Mouse (Mus musculus): ENCODE data around the gene Lrp2.

DNA sequence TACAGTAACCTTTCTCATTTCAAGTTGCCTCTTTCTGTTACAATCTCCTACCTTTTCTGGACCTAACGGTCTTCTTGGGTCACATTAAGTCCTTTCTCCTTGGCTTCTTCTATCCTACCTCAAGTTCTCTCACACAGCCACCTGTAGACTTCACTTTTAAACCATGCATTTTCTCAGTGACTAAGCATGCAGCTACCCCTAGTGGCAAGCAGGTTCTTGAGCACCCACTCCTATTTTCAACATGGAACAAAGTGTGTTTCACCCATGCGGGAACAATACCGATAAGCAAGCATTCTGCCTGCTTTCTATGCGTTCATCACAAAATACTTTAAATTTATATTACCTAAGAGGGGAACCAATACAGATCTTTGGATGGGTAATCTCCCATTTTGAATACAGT, 92.7 kb downstream of the Lrp2 start:
- TF ChIP-seq E2F4 (IDR thresholded peaks at IDR 0.05; ENCODE audit: borderline replicate concordance, low read depth, low read length): no peak
- no peak for TF ChIP-seq POLR2A (IDR thresholded peaks at IDR 0.05; ENCODE audit: control insufficient read depth in 1 of 2, insufficient read depth in 1 of 2, low read depth in 1 of 2, low read length in 2 of 2, poor library complexity in 1 of 2)
- TF ChIP-seq ETS1 (IDR thresholded peaks at IDR 0.05; ENCODE audit: low read depth, low read length): no peak
- no peak for TF ChIP-seq CTCF (IDR thresholded peaks at IDR 0.05 in 2 of 3, conservative IDR thresholded peaks at IDR 0.05 in 1 of 3; ENCODE audit: control insufficient read depth in 1 of 3, insufficient read depth in 1 of 3, low read depth in 2 of 3, low read length in 3 of 3, poor library complexity in 1 of 3, severe bottlenecking in 1 of 3)

Data from MEL (cell line).